In genomic region chr6:87527366-87527765, GRCm38 (mm10) we compare ENCODE assay signal across 27 mouse cellular contexts. TPM values are rescaled to one million over a fixed set of nuclear protein-coding genes. Genes with fewer than 3 reads are reported as not detected.
DNase-seq lines count a peak whose midpoint lies in the region; ATAC-seq and TF ChIP-seq lines count a peak whose summit lies in the region.
"Had no signal": no experiment of that assay in that cellular context is flagged by ENCODE, and none has a peak within 500 bp of the region (broad histone marks: within the 10 kb centered on the region; RNA-seq: fewer than 3 reads in every experiment).

No protein-coding gene starts in this region.

- no peaks in the 10 kb centered on the region for H3K27me3 ChIP-seq in stomach, embryonic 15.5 days (replicated peaks)
- no peaks in the 10 kb centered on the region for H3K27me3 ChIP-seq in stomach, postnatal 0 days (ENCODE audit: control insufficient read depth, insufficient read depth, low read length)
- no peaks in the 10 kb centered on the region for H3K27me3 ChIP-seq in liver, embryonic 15.5 days
- H3K27me3 ChIP-seq: heart, embryonic 15.5 days; hindbrain, embryonic 13.5 days; limb, embryonic 13.5 days; midbrain, embryonic 15.5 days had no signal

- no peaks in the 10 kb centered on the region for H3K4me1 ChIP-seq in stomach, embryonic 15.5 days
- H3K4me1 ChIP-seq in stomach, postnatal 0 days (replicated peaks; ENCODE audit: control insufficient read depth, insufficient read depth): no peaks in the 10 kb centered on the region
- peaks cover 59% of the 10 kb centered on the region for H3K4me1 ChIP-seq in liver, embryonic 15.5 days (replicated peaks)
- H3K4me1 ChIP-seq: hindbrain, embryonic 13.5 days; limb, embryonic 13.5 days; midbrain, embryonic 15.5 days had no signal

- no peak for TF ChIP-seq CTCF in stomach, postnatal 0 days (IDR thresholded peaks at IDR 0.05; ENCODE audit: low read depth)

- no peak overlapping the region for H3K9ac ChIP-seq in stomach, embryonic 15.5 days
- H3K9ac ChIP-seq in stomach, postnatal 0 days (ENCODE audit: low read length): no peak overlapping the region
- peak overlapping the region; percentile 31; the same call in 1 of the 2 replicates for H3K9ac ChIP-seq in liver, embryonic 15.5 days
- H3K9ac ChIP-seq: forebrain, postnatal 0 days; heart, embryonic 15.5 days; hindbrain, embryonic 13.5 days; limb, embryonic 13.5 days; midbrain, embryonic 15.5 days had no signal

- ATAC-seq in stomach, embryonic 15.5 days (ENCODE audit: insufficient read depth, low FRiP score, low read depth): peak; percentile 35; the same call in 1 of the 2 replicates
- no peak for ATAC-seq in stomach, postnatal 0 days (ENCODE audit: low FRiP score, low TSS enrichment)
- peak; percentile 72 for ATAC-seq in liver, embryonic 15.5 days (ENCODE audit: insufficient read depth)
- ATAC-seq: CD4-positive, CD25-positive, alpha-beta regulatory T cell, adult 4 months; forebrain, postnatal 0 days; intestine, embryonic 16.5 days; midbrain, embryonic 15.5 days had no signal

- no peaks in the 10 kb centered on the region for H3K36me3 ChIP-seq in stomach, embryonic 15.5 days
- no peaks in the 10 kb centered on the region for H3K36me3 ChIP-seq in stomach, postnatal 0 days (ENCODE audit: control insufficient read depth, insufficient read depth, low read length)
- no peaks in the 10 kb centered on the region for H3K36me3 ChIP-seq in liver, embryonic 15.5 days (replicated peaks)
- H3K36me3 ChIP-seq: forebrain, embryonic 10.5 days; heart, embryonic 10.5 days; heart, embryonic 15.5 days; hindbrain, embryonic 13.5 days; limb, embryonic 13.5 days; midbrain, embryonic 10.5 days; midbrain, embryonic 15.5 days had no signal

- TF ChIP-seq EP300 in stomach, postnatal 0 days (optimal IDR thresholded peaks at IDR 0.05): no peak

- H3K27ac ChIP-seq in stomach, embryonic 15.5 days: no peak overlapping the region
- H3K27ac ChIP-seq in stomach, postnatal 0 days (replicated peaks): no peak overlapping the region
- H3K27ac ChIP-seq in liver, embryonic 15.5 days (replicated peaks): peak overlapping the region; percentile 81
- H3K27ac ChIP-seq: forebrain, embryonic 10.5 days; heart, embryonic 10.5 days; heart, embryonic 15.5 days; hindbrain, embryonic 13.5 days; kidney, postnatal 0 days; limb, embryonic 13.5 days; macrophage; midbrain, embryonic 10.5 days; midbrain, embryonic 15.5 days had no signal

- H3K4me3 ChIP-seq in stomach, embryonic 15.5 days (replicated peaks): no peak overlapping the region
- no peak overlapping the region for H3K4me3 ChIP-seq in stomach, postnatal 0 days (ENCODE audit: low read depth, low read length)
- H3K4me3 ChIP-seq in liver, embryonic 15.5 days (replicated peaks): no peak overlapping the region
- H3K4me3 ChIP-seq: forebrain, embryonic 10.5 days; heart, embryonic 10.5 days; heart, embryonic 15.5 days; hindbrain, embryonic 13.5 days; limb, embryonic 13.5 days; midbrain, embryonic 10.5 days; midbrain, embryonic 15.5 days had no signal

- no peaks in the 10 kb centered on the region for H3K9me3 ChIP-seq in stomach, embryonic 15.5 days
- no peaks in the 10 kb centered on the region for H3K9me3 ChIP-seq in stomach, postnatal 0 days (ENCODE audit: control insufficient read depth, low read length)
- no peaks in the 10 kb centered on the region for H3K9me3 ChIP-seq in liver, embryonic 15.5 days (replicated peaks)
- H3K9me3 ChIP-seq: forebrain, embryonic 10.5 days; heart, embryonic 10.5 days; heart, embryonic 15.5 days; hindbrain, embryonic 13.5 days; limb, embryonic 13.5 days; midbrain, embryonic 10.5 days; midbrain, embryonic 15.5 days had no signal

- no peak for DNase-seq in stomach, postnatal 0 days (ENCODE audit: low spot score)
- DNase-seq in liver: peak; percentile 56
- DNase-seq in urinary bladder, postnatal 10 days (ENCODE audit: low spot score): no peak
- DNase-seq in urinary bladder, adult 2 months (ENCODE audit: low spot score): no peak
- DNase-seq in adrenal gland, adult 2 months: no peak
- DNase-seq: cerebellum, adult 11 months; cerebellum, adult 9-10 months; cerebellum, postnatal 36 days; forebrain, postnatal 0 days; heart, postnatal 36 days; kidney, adult 8-10 months; kidney, postnatal 4 days; lung, adult 2 months; lung, postnatal 10 days had no signal

- whole genome bisulfite sequencing in stomach, embryonic 15.5 days: 79% methylated on average over 4 of the region's 4 CpGs
- 72% methylated on average over 4 of the region's 4 CpGs for WGBS in stomach, postnatal 0 days
- WGBS in liver, embryonic 15.5 days (ENCODE audit: insufficient replicate concordance): 26% methylated on average over 4 of the region's 4 CpGs

- H3K4me2 ChIP-seq in stomach, embryonic 15.5 days: no peak overlapping the region
- H3K4me2 ChIP-seq in stomach, postnatal 0 days (replicated peaks; ENCODE audit: low read depth): no peak overlapping the region
- peak overlapping the region; percentile 58 for H3K4me2 ChIP-seq in liver, embryonic 15.5 days
- H3K4me2 ChIP-seq: heart, embryonic 15.5 days; hindbrain, embryonic 13.5 days; limb, embryonic 13.5 days; midbrain, embryonic 15.5 days had no signal

RNA-seq across cellular contexts. Expression of gene Arhgap25, which starts 5.7 kb away (rescaled TPM):
- 4.7 and 6.0 TPM in 2 replicates for polyA plus RNA-seq in stomach, embryonic 15.5 days (2015; fragmentation: Nextera tagmentation; extraction: Ambion mirVana)
- 3.6 and 3.7 TPM in 2 replicates for polyA plus RNA-seq in stomach, postnatal 0 days (2015; fragmentation: Nextera tagmentation; extraction: Ambion mirVana)
- 4.0 and 4.9 TPM in 2 replicates for polyA plus RNA-seq in liver, embryonic 15.5 days (2015; fragmentation: Nextera tagmentation; extraction: Ambion mirVana)
- polyA plus RNA-seq in urinary bladder, adult 2 months (2012; rRNA removed): 2.3 and 2.7 TPM in 2 replicates
- total RNA-seq in adrenal gland, adult 2 months (2021): 1 to 10 TPM; 3.1 TPM
- polyA plus RNA-seq in adrenal gland, adult 2 months (2012; rRNA removed): 0.39 and 0.49 TPM in 2 replicates
